In genomic region chr3:90977876-90978275, GRCm38 (mm10) we compare ENCODE assay signal across 24 mouse cellular contexts.
"Had no signal": no experiment of that assay in that cellular context is flagged by ENCODE, and none has a peak within 500 bp of the region (broad histone marks: within the 10 kb centered on the region; RNA-seq: fewer than 3 reads in every experiment).

No protein-coding gene starts in this region.

- H3K27me3 ChIP-seq: heart, embryonic 13.5 days; heart, embryonic 15.5 days; hindbrain, embryonic 13.5 days; hindbrain, embryonic 15.5 days; limb, embryonic 12.5 days; liver, embryonic 13.5 days; liver, embryonic 15.5 days had no signal

- H3K4me1 ChIP-seq: heart, embryonic 13.5 days; heart, embryonic 15.5 days; hindbrain, embryonic 13.5 days; hindbrain, embryonic 15.5 days; limb, embryonic 10.5 days; limb, embryonic 12.5 days; liver, embryonic 13.5 days; liver, embryonic 15.5 days had no signal

- H3K27ac ChIP-seq: heart, adult 2 months; heart, embryonic 13.5 days; heart, embryonic 15.5 days; hindbrain, embryonic 13.5 days; hindbrain, embryonic 15.5 days; hindbrain, postnatal 0 days; left cerebral cortex, adult 2 months; limb, embryonic 10.5 days; limb, embryonic 12.5 days; liver, embryonic 13.5 days; liver, embryonic 15.5 days had no signal

- ATAC-seq: hindbrain, postnatal 0 days; intestine, embryonic 16.5 days had no signal

- H3K9me3 ChIP-seq: limb, embryonic 10.5 days; liver, embryonic 15.5 days had no signal

- DNase-seq: gastrocnemius, postnatal 14 days; gastrocnemius, postnatal 36 days; heart, adult 11 months; heart, adult 2 months; heart, postnatal 14 days; heart, postnatal 36 days; kidney, adult 18-20 months; kidney, adult 8-10 months; kidney, postnatal 10 days; kidney, postnatal 25 days; liver; liver, embryonic 13.5 days had no signal

- H3K4me2 ChIP-seq: heart, embryonic 11.5 days; heart, embryonic 13.5 days; heart, embryonic 15.5 days; hindbrain, embryonic 13.5 days; hindbrain, embryonic 15.5 days; limb, embryonic 12.5 days; liver, embryonic 11.5 days; liver, embryonic 13.5 days; liver, embryonic 15.5 days had no signal

- H3K4me3 ChIP-seq: heart, adult 2 months; heart, embryonic 13.5 days; heart, embryonic 15.5 days; hindbrain, embryonic 13.5 days; hindbrain, embryonic 15.5 days; left cerebral cortex, adult 2 months; limb, embryonic 10.5 days; limb, embryonic 12.5 days; liver, embryonic 13.5 days; liver, embryonic 15.5 days had no signal

- H3K36me3 ChIP-seq: heart, embryonic 13.5 days; heart, embryonic 15.5 days; hindbrain, embryonic 13.5 days; hindbrain, embryonic 15.5 days; limb, embryonic 10.5 days; limb, embryonic 12.5 days; liver, embryonic 13.5 days; liver, embryonic 15.5 days had no signal

- H3K9ac ChIP-seq: heart, embryonic 13.5 days; heart, embryonic 15.5 days; hindbrain, embryonic 13.5 days; hindbrain, embryonic 15.5 days; limb, embryonic 12.5 days; liver, embryonic 13.5 days; liver, embryonic 15.5 days had no signal
